Mouse (Mus musculus): ENCODE data around the gene Frem1.

DNA sequence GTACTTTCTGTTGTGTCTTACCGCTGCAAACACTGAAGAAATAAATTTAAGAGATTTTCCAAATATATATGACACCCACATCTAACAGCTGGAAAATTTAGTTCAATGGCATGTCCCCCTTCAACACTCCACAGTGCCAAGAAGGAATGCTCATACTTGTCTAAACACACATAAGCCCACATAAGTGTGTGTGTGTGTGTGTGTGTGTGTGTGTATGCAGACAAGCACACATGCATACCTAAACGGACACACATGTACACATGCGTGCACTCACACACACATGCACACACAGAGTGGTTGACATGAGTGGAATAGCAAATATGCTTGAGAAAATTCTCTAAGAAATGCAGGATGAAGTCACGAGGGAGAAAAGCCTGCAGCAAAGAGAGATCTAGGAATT lies 179.6 kb downstream of the Frem1 start:
- TF ChIP-seq CTCF (IDR thresholded peaks at IDR 0.05; ENCODE audit: low read depth, low read length), result no peak
- no peak for TF ChIP-seq GATA1 (IDR thresholded peaks at IDR 0.05; ENCODE audit: borderline replicate concordance, low read length)
